Mouse (Mus musculus) CH12F3 (cell line): ENCODE data around the gene Adar.

Source experiments
- in situ Hi-C: fragments of 300-500 bp; cut with MboI; formaldehyde crosslinking; loops from 2 replicates; pipeline ENCODE4 v1.14.3; 2020; ENCODE audit warnings: low sequenced_read_pairs

The Adar gene

DNA sequence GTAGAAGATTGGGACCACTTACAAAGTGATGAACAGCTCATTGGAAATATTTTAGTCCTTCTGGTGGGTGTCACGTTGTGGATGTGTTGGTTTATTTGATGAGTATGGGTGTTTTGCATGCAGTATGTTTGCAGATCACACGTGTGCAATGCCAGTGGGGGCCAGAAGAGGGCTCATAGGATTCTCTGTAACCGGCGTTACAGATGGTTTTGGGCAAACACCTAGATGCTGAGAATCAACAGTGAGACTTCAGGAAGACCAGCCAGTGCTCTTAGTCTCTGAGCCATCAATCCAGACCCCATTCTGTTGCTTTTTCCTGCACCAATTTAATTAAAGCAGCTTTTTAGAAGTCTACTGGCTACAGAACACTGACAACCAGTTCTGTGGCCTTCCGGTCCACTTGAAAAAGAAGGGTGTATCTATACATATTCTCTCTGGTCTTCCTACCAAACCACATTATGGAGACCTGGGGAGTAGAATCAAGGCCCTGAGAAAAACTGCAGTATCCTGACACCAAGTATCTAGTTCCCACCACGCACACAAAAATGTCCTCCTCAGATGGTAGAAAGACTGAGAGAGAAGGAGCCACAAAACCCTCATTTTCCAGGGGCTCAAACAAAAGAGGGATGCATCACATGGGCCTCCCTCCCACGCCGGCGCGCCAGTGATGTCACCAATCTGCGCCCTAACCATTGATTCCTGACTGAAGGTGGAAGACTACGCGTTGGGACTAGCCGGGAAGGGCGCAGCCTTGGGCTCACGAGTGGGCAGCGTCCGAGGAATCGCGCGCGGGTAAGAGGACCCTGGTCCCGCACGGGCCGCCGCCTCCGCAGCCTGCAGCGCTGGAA lies at the start of gene Adar:
Gene Adar (plus strand): TSS at position 664 of the 848 bp plus-strand sequence.
- in situ Hi-C loops = no loop called here

DNA sequence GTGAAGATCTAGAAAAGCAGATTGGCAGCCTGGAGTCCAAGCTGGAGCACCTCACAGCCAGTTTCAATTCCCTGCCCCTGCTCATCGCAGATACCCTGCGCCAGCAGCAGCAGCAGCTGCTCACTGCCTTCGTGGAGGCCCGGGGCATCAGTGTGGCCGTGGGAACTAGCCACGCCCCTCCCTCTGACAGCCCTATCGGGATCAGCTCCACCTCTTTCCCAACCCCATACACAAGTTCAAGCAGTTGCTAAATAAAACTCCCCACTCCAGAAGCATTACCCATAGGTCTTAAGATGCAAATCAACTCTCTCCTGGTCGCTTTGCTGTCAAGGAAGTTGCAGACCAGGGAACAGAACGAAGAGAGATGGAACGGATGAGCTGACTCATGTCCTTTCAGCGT lies 47.7 kb upstream of the Adar start:
- in situ Hi-C loops = no loop called here

- in situ Hi-C loops = loop anchor here (10.0 kb wide), 1 partner anchor 157 kb away; no protein-coding TSS in a partner anchor
Observed at GRCm38 (mm10) chr3:89671334-89671733, 43.5 kb upstream of the Adar start.

- in situ Hi-C loops = loop anchor here (10.0 kb wide), 1 partner anchor 158 kb away; no protein-coding TSS in a partner anchor
Observed at GRCm38 (mm10) chr3:89672573-89673317, 42.1 kb upstream of the Adar start.

- in situ Hi-C loops = loop anchor here (10.0 kb wide), 1 partner anchor 163 kb away; no protein-coding TSS in a partner anchor
Observed at GRCm38 (mm10) chr3:89677617-89678016, 37.2 kb upstream of the Adar start.

GRCm38 (mm10) chr3:89686031-89686430 lies 28.8 kb upstream of the Adar start:
- in situ Hi-C loops = no loop called here

GRCm38 (mm10) chr3:89688694-89689581 lies 25.9 kb upstream of the Adar start:
- in situ Hi-C loops = no loop called here

GRCm38 (mm10) chr3:89691776-89692175 lies 23.0 kb upstream of the Adar start:
- in situ Hi-C loops = no loop called here

GRCm38 (mm10) chr3:89696152-89696821 lies 18.5 kb upstream of the Adar start:
- in situ Hi-C loops = no loop called here

GRCm38 (mm10) chr3:89698958-89699357 lies 15.9 kb upstream of the Adar start:
- in situ Hi-C loops = no loop called here

- in situ Hi-C loops = no loop called here
Observed at GRCm38 (mm10) chr3:89700461-89700860, 14.4 kb upstream of the Adar start.

GRCm38 (mm10) chr3:89703596-89703995 lies 11.2 kb upstream of the Adar start:
- in situ Hi-C loops = no loop called here

DNA sequence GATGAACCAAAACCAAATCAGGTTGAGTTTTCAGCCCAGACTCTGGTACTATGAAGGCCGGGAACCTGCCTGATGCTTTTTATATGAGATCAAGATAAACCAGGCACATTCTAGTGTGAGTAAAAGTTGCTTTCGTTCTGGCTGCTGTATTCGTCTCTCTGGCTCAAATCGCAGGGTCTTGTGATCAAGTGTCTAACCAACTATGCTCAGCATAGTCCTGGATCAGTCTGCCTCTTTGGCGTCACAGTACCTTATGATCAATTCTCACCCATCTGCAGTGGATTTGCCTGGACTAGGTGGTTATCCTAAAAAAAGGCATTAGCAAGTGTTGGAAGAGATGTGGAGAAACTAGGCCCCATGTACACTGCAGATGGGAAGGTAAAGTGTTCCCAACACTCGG lies 10.8 kb upstream of the Adar start:
- in situ Hi-C loops = no loop called here

DNA sequence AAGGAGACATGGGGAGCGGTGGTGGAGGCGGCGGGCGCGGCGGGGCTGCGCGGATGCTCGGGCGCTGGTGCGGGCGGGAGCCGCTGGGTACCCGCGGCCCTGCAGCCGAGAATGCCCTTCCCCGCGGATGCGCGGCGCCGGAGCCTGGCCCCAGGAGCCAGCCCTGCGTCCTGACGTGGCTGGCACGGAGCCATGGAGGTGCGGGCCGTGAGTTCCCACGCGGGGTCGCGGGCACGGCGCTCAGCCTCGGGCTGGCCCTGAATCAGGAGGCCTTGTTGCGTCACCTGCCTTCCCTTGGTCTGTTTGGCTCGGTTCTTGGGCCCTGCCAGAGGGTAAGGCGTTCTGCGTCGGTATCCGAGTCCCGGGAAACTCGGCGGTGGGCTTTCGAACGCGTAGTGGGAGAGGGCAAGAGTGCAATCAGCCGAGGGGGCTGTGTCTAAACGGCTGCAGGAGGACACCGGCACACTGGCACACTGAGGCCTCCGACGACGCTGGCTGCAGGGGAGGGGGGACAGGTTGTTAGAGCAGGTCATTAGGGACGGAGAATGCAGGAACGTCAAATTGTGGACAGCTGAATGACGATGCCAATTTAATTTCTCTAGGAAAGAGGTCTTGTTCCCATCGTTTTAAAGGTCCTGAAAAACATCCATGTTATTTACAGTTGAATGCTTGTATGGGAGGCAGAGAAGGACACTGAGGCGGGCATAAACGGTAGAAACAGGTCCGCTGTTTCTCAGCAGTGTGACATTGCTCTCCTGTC lies 565 bp downstream of the Adar start:
- in situ Hi-C loops = no loop called here

GRCm38 (mm10) chr3:89715967-89716256 lies 1.1 kb downstream of the Adar start:
- in situ Hi-C loops = no loop called here

GRCm38 (mm10) chr3:89722032-89722431 lies 7.2 kb downstream of the Adar start:
- in situ Hi-C loops = no loop called here

DNA sequence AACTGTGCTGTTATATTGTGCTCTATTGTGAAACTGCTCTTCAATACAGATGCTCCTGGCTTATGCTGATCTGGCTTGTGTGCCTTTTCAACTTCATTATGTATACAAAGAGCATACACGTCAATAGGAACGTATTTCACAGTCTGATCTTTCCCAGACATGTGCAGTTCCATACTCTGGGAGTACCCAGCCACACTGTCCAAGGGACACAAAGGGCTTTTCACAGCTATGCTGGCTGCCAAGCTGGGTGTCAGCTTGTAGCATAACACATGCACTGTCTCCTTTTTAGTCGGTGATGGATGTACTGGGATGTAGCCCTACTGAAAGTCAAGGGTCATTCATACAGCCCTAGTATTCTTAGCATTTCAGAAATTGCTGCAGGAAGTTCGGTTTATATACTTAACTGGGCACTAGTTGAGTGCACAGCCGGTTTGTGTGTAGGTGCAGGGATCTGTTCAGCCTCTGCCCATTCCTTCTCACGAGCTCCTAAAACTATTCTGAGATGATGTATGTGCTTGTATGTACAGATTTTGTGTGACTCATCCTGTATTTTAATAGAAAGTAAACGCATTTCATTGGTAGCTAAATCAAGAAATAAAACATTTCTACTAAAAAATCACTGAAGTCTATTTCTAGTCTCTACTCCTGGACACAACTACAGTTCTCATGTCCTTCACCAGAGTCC lies 8.7 kb downstream of the Adar start:
- in situ Hi-C loops = no loop called here

DNA sequence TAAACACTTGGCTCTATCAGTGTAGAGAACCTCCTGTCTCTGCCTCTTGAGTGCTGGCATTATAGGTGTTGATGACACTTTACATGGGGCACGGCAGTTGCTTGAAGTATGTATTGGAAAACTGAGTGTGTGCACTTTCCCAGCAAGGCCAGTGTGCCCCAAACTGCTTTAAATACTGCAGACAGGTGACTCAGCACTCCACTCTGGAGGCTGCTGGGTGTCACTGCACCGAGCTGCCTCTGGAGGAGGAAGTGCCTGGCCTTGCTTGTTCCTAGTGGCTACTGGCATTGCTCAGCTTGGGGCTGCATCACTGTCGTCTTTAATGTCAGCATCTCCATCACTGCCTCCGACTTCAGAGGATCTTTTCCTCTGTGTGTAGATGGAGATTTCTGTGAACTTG lies 12.2 kb downstream of the Adar start:
- in situ Hi-C loops = no loop called here

- in situ Hi-C loops = no loop called here
Observed at GRCm38 (mm10) chr3:89728848-89729247, 14.0 kb downstream of the Adar start.
